Mouse (Mus musculus) erythroblast, embryonic 14.5 days (primary cell): ENCODE measurements around the gene Gm49336.

Experiments used
- GATA1 ChIP-seq: IDR thresholded peaks from 2 replicates; pipeline ENCODE4 v1.6.1; 2012; ENCODE audit warnings: low read length, inconsistent platforms, mixed read lengths
- TAL1 ChIP-seq: IDR thresholded peaks from 3 replicates; pipeline ENCODE4 v1.6.1; 2012; ENCODE audit warnings: low read length, inconsistent platforms, mixed read lengths

DNA sequence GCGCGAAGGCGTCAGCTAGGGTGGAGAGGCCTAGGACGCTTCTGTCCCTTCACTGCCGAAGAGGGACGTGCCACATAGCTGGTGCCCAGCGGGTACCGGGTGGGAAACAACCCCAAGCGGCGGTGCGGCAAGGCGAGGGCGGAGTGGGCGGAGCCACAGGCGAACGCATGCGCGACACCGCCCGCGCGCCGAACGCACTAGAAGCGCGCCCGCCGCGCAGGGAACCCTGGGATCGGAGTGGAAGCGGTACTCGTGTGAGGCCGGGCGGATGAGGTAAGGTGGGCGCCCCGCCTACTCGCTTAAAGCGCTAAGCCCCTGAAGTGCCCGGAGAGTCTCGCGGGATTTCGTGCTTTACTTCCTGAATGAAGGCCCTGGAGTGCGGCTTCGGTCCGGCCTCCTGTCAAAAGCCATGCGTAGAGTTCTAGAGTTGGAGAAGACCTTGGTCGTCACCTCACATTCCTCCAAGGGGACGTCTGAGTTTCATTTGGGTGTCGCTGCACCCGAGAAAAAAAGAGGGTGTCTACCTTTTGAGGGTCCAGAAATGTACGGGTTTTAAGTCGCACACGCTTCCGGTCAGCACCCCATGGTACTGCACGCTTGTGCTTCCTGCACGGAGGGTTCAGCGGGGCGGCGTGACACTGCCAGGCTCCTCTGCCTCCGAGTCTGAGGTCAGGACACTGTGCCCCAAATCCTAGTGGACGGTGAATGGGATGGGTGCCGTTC is at the start of gene Gm49336, which contains the start of gene Nupl1:
- TF ChIP-seq GATA1 (no peak), TAL1 (no peak)
